Mouse (Mus musculus) layer of hippocampus, adult 8-10 months (tissue): ENCODE results near the gene Eci2. TPM values are rescaled to one million over a fixed set of nuclear protein-coding genes. Genes with fewer than 3 reads are reported as not detected.
"Not testable (repeated sequence)": the region's sequence is repeated elsewhere in the genome, so short reads cannot be mapped to it uniquely, and the experiment has no call there.

Source experiments
- DNase-seq, 2 experiments: peaks; one replicate each; pipeline ENCODE4 v3.0.0; 2022; ENCODE audit warnings: low spot score in 2 of 2
- total RNA-seq, 4 experiments: library from RNA; stranded (reverse); gene quantifications; 2 replicates each; pipeline ENCODE4 v1.2.4; 2022

Eci2 gene
- 10 to 100 TPM; 47.5 to 66.6 (median 50.9) TPM for total RNA-seq

DNA sequence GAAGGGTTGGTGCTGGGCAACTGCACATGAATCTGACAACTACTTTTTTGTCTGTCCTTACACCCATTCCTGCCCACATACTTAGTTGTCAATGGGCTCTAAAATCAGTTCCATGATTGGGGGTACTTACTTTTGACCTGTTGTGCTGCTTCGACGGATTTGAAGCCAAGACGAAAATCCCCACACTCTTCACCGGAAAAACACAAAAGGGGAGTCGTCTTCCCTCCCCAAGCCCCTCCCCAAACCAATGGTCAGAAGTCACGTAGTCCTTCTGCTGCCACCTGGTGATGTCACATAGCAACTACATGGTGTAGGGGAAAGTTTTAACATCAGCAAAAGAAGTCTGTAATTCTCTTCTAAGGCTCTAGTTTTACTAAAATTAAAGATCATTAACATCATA lies at the start of gene Eci2:
Gene Eci2 (minus strand): TSS at position 218 of the 400 bp plus-strand sequence.
- DNase-seq: no peak

- no peak for DNase-seq
Measured at GRCm38 (mm10) chr13:35074862-35075261, 48.0 kb upstream of the Eci2 start.

DNA sequence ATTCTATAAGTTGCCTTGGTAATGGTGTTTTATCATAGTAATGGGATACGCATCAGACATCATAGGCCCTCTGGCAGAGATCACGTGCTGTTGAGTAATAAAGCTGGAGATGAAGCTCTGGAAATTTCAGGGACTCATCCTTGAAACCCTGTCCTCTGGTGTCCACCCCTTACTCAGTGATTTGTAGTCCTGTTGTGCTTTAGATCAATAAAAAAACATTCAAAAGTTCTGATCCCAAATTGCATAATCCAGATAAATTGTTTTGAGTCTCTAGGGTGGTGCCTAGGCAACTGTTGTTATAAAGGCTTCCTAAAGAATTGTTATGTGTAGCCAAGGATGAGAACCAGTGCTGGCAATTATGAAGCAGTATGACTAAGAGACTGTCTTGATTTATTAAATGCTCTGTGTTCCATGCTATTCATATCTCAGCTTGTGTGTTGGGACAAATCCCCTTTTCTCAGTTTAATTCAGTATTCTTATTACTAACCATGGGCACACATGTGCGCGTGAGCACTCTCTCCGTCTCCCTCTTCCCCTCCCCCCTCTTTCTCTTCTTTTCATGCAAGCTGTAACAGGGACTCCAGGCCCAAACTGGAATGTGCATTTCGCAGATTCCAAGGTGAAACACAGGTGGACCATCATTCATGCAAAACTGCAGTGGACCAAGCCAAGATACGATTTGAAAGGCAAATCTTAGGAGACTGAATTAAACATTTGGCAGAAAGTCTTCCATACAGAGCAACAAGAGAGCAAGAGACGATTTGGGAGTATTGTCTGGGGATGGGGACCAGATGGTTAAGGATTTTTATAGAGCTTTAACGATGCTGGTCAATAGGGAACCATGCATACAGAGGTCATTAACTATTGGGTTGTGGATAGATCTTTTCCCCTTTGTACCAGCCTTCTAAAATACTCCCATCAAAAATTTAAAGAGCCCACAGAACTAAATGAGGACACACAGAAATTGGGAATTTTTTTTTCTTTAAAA lies 43.9 kb upstream of the Eci2 start:
- no peak for DNase-seq

DNA sequence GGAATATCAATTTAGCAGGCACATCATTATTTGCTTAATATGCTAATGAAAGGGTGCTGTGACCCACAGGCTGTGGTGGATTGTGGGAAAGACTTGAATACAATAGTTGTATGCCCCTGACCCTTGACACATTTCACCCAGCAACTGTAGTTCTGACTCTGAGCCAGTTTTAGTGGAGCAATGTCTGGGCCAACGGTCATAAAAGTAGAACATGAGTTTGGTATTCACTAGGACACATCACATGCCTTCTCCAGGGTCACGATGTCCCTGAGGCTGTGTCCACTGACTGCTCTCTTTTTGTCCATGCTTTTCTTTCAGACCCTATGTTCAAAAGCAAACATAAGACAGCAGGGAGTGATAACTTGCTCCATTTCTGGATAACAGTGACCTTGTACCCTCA lies 40.2 kb upstream of the Eci2 start:
- no peak for DNase-seq

DNA sequence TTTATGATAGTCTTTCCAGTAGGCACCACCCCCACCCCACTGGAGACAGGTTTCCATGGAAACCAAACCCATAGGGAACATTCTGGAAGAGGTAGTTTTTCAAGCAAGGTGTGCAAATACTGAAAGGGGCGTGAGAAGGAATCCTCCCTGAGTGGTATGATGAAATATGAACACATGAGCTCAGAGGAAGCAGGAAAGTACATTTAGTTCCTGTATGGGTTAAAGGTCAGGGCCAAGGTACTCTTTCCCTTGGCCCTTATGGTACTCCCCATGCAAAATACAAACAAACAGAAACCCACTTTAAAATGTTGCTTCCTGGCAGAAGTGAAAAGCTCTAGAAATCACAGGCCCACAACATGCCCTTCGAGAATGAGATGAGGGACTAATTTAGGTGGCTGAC lies 39.1 kb upstream of the Eci2 start:
- no peak for DNase-seq

DNA sequence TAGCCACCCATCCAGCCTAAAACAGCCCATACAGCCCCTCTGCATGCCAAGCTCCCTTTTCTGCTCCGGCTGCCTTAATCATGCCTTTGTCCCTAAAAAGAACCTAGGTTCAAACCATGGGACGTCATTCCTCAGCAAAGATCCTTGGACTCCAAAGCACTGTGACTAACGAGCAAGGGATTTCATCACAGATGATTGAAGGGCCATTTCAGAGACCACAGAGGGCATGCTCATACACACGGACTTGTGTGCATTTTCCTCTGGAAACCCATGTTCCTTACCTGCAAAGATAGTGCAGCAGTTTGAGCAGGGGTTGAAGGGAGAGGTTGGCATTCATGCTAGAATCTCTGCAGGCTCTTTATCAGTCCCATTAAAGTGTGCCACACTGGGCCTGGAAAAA lies 37.5 kb upstream of the Eci2 start:
- no peak for DNase-seq

DNA sequence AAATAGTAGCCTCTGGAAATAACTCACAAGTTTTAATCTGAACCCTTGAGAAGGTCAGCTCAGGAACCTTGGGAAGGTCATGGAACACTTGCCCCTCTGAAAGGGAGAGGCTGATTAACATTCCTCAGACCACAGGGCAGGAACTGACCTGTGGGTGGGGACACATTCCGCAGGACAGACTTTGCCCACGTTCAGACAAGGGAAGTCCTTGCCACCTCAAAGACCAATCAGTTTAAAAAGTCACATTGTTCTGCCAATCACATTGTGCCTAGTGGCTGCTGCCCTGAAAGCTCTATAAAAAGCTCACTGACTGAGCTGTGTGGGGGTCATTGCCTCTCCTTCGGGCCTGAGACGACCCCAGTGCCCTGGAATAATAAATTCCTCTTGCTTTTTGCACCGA lies 31.2 kb upstream of the Eci2 start:
- DNase-seq: no peak

DNA sequence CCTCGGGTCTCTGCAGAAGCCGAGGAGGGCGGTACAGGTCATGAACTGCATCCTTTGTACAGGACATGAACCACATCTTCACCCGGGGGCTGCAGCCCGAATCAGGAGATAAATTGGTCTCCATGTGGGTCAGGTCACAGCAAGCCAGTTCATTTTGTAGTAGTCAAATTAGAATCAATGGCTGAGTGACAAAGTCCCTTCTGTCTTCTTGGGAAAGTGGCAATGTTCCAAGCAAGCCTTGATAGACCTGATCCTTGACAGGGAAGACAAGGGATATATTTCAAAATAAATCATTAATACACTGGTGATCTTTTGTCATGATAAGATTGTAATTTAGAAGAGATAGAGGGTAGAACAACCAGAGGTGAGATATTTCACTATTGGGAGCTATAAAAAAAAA lies 9.6 kb upstream of the Eci2 start:
- DNase-seq: no peak

GRCm38 (mm10) chr13:35035731-35036130 lies 8.8 kb upstream of the Eci2 start:
- no peak for DNase-seq

- DNase-seq: no peak
Measured at GRCm38 (mm10) chr13:35033571-35033970, 6.7 kb upstream of the Eci2 start.

GRCm38 (mm10) chr13:35031684-35032082 lies 4.8 kb upstream of the Eci2 start:
- DNase-seq: no peak

- DNase-seq: peak in 1 of 2 experiments; percentile 8
Measured at GRCm38 (mm10) chr13:35030979-35031683, 4.2 kb upstream of the Eci2 start.

GRCm38 (mm10) chr13:35028365-35028764 lies 1.5 kb upstream of the Eci2 start:
- no peak for DNase-seq

DNA sequence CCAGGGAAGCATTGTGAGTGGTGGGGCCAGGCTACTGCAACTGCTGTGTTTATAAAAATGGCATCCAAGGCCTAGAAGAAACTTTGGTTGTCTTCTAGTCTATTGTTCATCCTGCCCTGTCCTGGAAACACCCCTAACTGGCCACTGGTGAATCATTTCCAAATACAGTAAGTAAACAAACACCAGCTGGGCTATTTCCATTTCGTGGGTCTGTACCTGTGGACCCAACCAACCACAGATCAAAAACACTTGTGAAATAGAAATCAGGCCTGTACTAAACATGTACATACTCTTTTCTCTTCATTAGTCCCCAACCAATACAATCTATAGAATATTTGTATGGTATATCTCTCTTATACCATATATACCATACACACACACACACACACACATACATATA lies 3.5 kb downstream of the Eci2 start:
- DNase-seq: not testable (repeated sequence)

DNA sequence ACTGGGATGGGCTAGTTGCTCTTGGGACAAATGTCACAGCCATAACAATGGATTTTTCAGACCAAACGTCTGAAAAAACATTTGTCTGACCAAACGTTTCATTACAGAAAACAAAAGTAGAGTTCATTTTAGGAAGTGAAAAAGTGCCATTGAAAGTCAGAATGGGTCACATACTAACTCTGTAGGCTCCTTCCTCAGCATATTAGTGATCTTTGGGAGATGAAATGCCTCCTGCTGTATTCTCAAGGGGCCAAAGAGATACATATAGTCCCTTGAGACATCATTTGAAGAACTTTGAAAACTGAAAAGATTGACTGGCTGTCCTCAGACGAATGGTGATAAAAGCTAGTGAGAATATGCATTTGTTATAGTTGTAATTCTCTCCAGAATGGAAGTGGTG lies 6.5 kb downstream of the Eci2 start:
- no peak for DNase-seq

DNA sequence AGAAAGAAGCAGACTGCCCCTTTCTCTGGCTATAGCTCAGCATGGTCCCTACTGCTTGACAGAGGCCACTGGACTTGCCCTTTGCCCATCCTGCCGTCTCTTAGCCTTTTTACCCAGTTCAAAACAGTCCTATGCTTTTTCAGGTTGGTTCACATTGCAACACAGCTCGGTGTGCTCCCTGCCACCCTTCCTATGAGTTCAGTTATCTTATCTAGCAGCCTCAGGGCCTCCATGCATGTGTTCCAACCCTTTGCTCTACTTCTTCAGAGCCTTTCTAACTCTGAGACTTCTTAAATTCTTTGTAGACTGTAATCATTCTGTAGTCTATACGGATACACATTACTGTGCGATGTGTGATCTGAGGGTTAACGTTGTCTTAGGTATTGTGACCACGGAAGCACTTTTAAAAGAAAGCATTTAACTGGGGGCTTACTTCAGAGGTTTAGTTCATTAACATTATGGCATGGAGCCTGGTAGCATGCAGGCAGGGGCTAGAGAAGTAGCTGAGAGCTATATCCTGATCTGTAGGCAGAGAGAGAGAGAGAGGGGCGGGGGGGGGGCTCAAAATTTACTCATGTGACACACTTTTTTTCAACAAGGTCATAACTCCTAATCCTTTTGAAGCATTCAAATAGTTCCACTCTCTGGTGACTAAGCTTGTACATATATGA lies 7.9 kb downstream of the Eci2 start:
- no peak for DNase-seq

- no peak for DNase-seq
Measured at GRCm38 (mm10) chr13:35017392-35017791, 9.5 kb downstream of the Eci2 start.

GRCm38 (mm10) chr13:35016067-35016466 lies 10.8 kb downstream of the Eci2 start:
- no peak for DNase-seq

DNA sequence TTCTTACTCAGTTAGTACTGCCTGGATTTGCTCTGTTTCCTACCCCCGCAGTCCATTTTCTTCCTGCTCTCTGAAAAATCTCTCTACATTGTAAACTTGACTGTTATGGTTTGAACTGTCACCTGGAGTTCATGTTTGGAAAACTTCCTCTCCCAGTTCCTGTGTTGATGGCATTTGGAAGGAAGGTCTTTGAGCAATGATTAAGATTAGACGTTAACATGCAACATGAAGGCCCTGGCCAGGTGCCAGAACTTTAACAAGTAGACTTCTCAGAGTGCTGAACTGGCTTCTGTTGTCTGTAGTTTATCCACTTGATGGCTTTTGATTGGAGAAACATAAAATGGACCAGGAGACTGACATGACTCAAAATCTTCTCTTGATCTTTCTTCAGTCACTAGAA lies 31.0 kb downstream of the Eci2 start:
- DNase-seq: no peak

GRCm38 (mm10) chr13:34993983-34994811 lies 32.7 kb downstream of the Eci2 start:
- peak; percentile 86 to 91 for DNase-seq

DNA sequence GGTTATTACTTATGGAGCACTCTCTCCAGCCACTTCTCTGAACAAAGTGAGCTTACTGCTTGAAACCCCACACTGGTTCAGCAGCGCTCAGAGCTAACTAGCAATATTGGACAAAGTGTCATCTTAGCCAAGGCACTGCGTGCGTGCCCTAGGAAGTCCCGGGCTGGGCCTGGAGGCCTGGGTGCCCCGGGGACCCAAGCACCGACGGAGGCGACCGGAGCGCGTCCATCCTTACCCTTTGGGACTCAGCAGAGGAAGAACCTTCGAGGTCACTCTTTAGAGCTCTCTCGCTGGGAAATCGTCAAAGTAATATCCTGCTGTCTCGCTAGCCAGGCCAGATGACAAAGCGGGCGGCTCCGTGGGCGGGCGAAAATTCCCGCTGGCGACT lies 33.3 kb downstream of the Eci2 start:
- peak in 1 of 2 experiments; percentile 10 for DNase-seq
